Mouse (Mus musculus): ENCODE data around the gene Kcnj11.

The Kcnj11 gene

DNA sequence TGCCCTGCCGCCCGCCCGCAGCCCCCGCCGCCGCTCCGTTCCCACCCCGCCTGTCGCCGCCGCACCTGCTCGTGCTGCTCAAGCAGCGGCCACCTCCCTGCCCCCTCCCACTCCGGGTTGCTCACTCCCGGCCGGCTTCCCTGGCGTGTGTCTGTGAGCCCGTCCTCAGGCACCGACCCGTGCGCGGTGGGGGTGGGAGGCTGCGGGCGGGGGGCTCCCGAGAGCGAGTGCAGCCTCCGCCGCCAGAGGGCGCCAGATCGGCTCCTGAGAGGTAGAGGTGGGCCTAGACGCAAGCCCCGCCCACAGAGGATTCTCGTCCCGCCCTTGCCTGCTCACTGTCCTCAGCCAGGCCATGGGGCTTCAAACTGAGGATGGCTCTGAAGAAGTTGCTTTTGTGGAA is at the start of gene Kcnj11:
TSS of gene Kcnj11 (minus strand) at position 202 of the 400 bp plus-strand sequence.
- peak; percentile 63 for DNase-seq (ENCODE audit: low read depth)

DNA sequence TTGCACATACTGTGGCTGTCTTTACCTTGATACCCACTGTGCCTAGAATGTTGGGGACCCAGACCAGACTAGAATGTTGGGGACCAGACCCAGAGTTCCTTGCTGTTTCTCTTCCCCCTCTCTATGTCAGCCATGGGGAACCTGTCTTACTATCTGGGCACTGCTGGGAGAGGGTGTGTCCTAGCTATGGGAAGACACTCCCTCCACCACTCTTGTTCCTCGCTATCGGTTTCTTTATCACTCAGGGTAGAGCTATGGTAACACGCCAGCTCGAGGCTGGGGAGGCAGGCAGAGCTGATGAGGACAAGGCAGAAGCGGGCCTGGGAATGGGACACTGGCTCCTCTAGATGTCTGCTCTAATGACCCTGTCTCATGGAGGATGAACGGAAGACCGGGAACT is 46.9 kb upstream of the Kcnj11 start:
- DNase-seq (ENCODE audit: low read depth) = no peak

DNA sequence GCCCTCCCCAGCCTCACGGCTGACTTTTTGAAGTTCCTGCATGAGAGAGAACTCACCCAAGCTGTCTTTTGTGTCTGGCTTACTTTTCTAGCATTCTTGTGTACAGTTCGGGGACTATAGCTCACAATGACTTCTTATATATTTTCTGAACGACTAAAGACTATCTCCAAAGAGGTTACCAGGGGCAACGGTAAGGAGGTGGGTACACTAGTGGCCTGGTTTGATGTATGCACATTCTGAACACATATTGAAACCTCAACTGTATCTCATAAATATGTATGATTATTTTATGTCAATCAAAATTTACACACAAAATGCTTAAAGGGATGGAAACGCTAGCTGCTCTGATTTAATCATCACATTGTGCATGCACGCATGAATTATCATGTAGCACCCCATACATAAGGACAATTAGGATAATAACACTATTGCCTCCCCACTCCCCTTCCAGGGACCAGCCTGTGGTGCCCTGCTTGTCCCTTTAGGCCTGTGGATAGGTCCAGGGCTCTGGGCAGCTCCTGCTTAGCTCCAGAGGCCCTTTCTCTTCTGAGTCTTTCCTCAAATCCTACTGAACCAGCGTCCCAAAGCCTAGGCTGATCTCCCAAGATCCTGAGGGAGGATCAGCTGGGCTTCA is 46.2 kb upstream of the Kcnj11 start:
- DNase-seq (ENCODE audit: low read depth) = no peak

DNA sequence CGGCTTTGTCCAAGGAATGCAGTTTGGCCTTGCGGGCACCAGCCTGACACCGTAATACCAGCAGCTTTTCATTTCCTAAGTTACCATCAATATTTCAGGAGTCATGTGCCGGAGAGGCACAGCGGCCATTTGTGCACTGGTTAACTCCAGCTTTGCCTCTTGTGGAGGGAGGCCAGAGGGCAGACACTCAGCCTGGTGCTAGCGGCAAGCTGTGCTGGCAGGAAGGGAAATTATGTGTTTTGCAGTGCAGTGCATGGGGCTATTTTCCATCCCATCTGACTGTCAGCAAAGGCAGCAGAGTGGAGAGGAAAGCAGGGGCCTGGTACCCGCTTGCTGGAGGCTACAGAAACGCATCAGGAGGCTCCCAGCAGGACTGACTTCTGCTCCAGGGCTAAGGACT is 43.5 kb upstream of the Kcnj11 start:
- no peak for DNase-seq (ENCODE audit: low read depth)

DNA sequence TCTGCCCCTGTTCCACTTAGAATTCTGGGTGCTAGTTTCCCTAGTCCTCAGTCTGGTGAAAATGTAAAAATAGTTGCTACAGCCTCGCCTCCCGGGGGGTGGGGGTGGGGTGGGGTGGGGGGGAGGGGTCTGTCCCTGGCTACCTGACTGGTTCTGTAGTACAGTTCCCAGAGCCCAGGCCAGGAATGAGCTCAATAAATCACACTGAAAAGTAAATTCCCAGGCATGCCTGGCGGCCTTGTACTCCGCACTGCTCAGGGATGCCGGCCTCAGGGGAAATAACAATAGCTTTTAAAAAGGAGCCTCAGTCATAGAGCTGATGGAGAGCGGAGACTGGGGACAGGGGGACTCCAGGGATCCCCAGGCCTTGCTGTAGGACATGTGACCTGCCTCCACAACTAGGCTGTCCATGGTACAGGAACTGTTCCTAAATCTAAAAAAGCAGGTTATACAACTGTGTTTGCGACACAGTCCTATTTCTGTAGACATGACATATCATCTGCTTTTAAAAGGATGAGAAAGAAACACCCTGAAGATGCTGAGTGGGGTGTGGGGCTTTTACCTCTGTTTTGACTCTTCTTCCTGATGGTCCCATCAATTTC is 37.9 kb upstream of the Kcnj11 start:
- no peak for DNase-seq (ENCODE audit: low read depth)

DNA sequence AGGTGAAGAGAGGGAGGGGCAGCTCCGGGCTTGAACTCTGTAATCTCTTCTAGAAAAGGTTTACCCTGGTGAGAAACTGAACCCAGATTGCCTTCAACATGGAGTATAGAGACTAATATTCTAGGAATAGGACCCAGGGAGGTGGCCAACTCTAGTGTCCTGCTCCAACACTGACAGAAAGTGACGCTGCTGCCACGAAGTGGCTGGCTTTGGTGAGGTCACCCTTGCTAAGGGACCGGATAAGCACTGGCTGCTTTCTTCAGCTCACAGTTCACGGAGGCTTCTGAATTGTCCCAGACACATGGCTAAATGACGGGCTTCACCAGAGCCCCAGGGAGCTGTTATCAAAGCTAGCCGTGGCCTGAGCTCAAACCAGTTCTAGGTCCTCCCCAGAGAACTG is 33.3 kb upstream of the Kcnj11 start:
- no peak for DNase-seq (ENCODE audit: low read depth)

DNA sequence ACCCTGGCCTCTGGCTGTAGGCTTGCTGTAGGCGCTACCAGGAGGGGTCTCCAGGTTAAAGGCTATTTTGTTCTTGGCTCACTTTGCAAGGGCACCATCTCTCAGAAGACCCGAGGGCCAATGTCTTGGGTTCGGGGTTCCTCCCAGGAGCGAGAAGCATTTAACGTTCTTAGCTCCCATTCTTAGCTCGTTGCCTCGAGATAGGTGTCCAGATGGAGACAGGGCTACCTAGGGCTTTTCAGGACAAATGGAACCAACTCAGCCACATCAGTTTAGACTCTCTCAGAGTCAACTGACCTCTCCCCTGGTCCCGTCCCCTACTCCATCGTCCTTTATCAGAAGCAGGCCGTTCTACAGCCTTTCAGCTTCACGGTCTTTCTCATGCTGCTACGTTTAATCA is 31.7 kb upstream of the Kcnj11 start:
- no peak for DNase-seq (ENCODE audit: low read depth)

DNA sequence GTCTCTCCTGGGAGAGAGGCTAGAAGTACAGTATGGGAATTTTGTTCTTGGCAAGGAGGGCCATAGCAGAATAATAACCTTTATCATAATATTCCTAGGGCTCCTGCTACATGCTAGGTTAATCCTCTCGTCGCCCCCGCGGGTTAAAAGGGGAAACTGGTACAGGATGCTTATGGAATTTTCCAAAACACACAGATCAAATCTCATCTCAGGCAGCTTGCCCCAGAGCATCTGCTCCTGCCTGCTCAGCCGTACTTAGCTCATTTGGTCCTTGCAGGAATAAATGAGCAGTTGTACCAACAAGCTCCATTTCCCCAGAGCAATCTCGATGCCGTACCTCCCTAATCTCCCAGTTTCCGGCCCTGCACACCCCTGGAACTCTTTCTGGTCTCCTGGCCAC is 31.2 kb upstream of the Kcnj11 start:
- no peak for DNase-seq (ENCODE audit: low read depth)

DNA sequence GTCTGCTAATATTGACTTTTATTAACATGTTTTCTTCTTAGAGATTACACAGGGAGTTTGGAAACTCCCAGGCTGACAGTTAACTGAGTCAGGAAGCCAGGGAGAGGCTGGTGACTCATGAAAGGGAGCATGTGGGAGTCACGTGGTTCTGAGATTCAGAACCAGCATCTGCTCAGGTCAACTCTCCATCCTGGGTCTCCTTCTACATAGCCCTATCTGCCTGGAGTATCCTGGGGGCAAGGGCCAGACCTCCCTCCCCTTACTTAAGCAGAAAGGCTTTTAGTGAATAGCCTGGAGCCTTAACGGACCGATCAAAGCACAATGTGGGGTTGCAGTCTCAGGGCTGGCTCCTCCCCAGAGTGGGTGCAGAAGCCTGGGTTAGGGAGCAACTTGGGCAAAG is 30.7 kb upstream of the Kcnj11 start:
- peak; percentile 85 for DNase-seq (ENCODE audit: low read depth)

DNA sequence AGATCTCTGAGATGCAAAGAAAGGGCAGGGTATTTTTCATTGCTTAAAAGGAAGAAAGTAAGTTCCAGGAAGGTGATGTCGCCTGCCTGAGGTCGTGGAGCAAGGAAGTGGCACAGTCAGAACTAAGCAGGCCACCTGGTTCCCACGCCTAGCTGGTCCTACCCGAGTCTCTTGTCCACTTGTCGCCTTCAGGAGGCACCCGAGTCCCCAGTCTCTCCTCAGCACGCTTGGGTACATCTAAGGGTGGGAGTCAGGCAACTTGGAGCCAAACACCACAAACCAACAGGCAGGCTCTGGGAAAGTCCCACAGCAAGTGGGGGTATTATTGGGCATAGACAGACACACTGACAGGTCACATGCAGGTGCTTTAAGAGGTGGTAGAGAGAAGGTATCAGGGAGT is 30.2 kb upstream of the Kcnj11 start:
- DNase-seq (ENCODE audit: low read depth) = no peak

DNA sequence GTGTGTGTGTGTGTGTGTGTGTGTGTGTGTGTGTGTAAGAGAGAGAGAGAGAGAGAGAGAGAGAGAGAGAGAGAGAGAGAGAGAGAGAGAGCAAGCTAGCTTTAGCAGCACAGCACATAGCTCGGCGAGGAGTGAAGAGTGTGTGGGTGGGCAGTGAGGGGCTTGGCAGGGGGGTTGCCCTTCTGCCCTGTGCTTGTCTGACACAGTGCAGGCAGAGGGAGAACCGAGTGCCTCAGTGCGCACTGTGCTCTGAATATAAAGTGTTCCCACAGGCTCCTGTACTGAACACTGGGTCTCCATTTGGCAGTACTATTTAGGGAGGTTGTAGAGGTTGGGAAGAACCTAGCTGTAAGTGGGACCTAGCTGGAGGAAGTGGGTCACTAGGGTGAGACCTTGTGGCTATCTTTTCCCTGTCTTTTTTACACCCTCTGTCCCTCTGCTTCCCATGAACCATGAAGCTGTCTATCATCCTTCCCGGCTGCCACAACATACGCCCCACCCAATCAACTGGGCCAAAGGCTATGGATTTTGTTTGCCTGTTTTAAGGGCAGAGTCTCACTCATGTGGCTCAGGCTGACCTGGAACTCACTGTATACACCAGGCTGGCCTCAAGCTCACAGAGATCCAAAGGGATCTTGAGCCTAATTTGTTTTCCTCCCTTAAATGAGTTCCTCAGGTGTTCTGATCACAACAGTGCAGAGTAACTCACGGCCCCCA is 29.1 kb upstream of the Kcnj11 start:
- DNase-seq (ENCODE audit: low read depth) = no peak

DNA sequence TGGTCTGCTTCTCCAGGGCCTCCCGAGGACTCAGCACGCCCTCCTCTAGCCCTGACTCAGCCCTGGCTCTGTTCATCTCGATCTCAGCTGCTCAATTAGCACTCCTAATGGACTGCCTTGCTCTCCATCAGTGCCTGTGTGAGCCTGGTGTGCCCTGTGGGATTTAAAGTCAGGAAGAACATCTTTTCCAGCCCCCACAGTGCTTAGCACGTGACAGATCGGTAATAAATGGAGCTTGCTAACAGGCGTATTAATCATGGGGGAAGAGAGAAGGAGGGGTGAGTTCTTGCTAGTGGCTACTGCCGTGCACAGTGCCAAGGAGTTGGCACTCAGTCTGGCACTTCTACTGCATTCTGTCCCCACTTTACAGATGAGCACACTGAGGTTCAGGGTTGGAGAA is 27.6 kb upstream of the Kcnj11 start:
- peak; percentile 52 for DNase-seq (ENCODE audit: low read depth)

DNA sequence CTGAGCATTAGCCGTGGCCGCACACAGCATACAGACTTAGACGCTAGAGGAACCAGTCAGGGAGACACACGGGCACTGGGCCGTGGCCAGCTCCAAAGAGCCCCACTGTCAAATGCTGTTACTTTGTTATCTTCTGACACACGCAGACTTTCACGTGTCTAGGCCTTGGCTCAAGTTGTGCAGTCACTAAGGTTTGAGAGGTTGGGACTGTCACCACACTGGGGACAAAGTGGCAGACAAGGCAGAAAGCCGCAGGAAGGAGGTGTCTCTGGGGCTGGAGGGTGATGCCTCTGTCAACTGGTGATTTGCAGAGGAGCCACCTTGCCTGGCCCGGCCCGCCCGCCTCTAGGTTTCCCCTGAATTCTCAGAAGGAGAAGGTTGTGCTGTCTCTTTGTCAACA is 24.8 kb upstream of the Kcnj11 start:
- DNase-seq (ENCODE audit: low read depth) = no peak

DNA sequence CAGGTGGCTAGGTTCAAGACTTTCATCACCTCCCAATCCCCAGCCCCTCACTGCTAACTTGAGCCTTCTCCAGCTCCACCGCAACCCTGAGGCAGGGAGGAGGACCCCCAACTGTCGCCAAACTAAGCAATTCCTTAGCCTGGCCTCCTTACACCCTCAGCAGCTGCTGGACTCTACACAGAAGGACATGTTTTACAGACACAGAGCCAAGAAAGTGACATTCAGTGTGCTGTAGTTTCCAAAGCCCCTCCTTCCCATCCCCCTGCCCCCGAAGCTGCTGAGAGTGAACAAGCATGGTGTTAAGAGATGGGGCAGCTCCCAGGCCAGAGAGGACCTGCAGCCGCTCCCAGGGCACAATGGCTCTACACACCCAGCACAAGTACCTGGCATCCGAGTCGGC is 23.9 kb upstream of the Kcnj11 start:
- DNase-seq (ENCODE audit: low read depth) = no peak

DNA sequence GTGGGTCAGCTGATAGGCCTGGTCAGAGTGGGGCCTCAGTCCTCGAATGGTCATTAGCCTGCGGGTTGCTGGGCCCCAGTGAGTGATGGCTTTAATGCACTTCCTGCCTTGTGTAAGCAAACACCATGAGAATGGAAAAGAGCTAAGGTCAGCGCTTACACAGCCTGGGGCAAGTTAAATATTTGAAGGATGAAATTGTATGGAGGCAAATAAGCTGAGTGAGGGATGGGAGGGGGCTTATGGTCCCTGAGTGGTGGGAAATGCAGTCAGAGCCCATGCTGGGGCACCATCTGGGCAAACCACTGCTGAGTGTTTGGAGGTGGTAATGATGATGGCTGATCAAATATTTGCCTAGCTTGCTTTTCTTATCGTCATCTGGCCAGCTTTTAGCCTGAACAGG is 22.4 kb upstream of the Kcnj11 start:
- DNase-seq (ENCODE audit: low read depth) = no peak

DNA sequence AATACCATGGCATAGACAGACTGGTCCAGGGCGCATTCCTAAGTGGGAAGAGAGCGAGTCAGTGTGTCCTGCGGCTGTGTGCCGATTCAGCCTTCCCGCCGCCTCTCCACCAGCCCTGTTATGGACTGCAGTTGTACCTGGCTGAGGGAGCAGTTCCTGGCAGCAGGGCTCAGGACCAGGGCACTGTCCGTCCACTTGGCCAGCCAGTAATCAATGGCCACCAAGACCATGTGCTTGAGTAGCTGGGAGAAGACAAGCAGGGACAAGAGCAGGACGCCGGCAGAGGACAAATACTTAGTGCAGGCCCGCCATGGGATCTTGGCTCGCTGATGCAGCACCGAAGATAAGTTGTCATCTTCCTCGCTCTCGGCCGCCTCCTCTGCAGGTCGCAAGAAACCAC is 16.5 kb upstream of the Kcnj11 start:
- no peak for DNase-seq (ENCODE audit: low read depth)

DNA sequence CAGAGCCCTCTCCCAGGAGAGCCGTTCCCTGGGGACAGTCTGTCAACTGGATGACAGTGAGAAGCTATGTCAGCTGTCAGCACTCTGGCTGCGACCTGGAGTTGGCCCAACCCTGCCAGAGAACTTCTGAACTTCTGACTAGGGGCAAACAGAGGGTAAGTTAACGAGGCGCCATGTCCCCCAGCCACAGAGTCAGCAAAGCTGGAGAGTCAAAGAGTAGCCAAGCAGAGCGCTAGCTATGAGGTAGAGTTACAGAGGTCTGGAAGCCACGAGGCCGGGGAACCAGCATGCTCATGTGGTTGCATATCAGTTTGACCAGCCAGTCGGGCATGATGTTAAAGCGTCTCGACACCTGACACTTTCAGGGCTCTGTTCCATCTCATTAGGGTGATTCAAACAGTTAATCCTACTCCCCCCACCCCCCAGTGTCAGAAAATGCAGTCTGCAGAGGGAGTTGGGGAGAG is 15.6 kb upstream of the Kcnj11 start:
- DNase-seq (ENCODE audit: low read depth) = no peak

DNA sequence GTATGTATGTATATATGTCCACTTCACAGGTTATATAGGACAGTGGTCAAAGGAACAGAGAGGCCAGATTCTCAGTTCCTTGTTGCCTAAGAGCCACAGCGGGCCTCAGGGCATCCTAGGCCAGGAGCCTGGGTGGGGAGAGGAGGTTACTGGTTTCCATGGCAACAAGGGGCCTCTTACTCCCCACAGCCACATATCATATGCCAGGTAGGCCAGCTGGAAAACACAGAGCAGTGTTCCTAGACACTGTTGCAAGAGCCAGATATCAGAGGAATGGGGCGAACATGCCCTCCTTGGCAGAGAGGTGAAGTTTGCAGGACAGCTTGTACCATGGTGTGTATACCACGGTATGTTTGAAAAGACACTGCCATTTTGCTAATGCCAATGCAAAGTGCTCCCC is 12.9 kb upstream of the Kcnj11 start:
- no peak for DNase-seq (ENCODE audit: low read depth)

DNA sequence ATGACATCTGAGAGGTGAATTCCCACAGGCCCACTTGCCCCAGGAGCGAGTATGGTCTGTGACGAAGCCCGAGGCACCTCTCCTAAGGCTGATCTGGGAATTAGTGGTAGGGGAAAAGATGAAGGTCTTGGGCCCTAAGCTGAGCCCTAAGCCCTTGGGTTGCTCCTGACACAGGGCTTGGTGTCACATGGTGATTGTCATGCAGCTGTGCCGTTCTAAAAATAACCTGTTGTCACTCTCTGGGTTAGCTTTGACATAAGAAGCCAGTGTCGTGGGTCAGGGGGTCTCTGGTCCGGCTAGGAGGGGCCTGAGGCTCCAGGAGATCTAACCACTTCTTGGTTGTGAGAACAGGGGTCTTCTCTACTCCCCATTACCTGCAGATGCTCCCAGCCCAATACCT is 11.4 kb upstream of the Kcnj11 start:
- DNase-seq (ENCODE audit: low read depth) = no peak

DNA sequence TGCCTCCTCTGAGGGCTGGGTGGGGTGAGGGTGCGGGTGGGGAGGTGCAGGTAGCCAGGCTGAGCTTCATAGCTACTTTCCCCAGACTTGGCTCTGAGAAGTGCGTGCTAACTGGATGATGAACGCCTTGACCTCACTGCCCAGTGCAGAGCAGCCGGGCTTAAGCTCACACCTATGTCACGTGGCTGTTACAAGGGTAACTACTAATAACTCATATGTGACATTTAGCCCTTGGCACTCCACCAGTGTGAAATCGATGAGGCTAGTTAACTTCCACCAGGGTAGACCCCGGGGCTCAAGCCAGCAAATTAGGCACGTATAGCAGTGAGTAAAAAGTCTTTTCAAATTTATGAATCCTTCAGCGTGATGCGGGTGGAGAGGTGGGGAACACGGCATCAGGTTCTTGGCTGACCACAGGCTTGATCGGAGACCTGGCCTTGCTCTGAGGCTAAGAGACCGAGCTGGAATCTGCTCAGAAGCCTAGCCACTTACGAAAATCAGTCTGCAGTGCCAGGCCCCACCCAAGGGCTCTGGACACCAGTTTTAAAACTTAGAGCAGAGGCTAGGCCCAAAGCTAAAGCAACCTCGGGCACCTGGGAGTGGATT is 10.8 kb upstream of the Kcnj11 start:
- DNase-seq (ENCODE audit: low read depth) = no peak

DNA sequence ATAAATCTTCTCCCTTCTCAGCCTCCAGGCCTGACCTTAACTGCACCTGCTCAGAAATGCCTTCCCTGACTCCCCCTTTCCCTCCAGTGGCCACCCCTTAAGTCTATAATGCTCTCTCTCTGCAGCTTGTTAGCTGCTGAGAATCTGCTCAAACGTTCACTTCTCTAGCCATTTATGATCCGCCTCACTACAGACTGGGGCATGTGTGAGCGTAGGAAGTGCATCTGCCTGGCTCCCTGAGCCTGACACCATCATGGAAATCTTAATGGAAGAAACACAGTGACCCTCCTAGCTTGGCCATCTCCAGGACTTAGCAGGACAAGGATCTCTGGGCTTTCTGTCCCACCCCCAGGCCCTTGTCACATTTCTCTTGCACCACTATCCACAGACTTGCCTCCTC is 9.5 kb upstream of the Kcnj11 start:
- no peak for DNase-seq (ENCODE audit: low read depth)

DNA sequence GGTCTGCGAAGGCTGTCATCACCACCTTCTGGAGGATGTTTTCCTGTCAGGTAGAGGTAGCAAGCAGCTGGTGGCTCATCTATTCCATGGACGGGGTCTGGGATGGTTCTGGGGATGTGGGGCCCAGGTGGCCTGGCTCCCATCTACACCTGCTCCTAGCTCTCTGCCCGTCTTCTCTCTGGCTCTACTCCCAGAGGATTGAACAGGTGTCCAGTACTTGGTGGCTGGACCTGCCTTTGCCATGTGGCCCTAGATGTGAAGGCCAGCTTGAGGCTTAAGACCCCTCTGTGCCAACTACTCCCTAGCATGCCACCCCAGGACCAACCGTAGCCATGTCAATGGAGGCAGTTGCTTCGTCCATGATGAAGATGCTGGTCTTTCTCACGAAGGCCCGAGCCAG is 4.9 kb upstream of the Kcnj11 start:
- no peak for DNase-seq (ENCODE audit: low read depth)

DNA sequence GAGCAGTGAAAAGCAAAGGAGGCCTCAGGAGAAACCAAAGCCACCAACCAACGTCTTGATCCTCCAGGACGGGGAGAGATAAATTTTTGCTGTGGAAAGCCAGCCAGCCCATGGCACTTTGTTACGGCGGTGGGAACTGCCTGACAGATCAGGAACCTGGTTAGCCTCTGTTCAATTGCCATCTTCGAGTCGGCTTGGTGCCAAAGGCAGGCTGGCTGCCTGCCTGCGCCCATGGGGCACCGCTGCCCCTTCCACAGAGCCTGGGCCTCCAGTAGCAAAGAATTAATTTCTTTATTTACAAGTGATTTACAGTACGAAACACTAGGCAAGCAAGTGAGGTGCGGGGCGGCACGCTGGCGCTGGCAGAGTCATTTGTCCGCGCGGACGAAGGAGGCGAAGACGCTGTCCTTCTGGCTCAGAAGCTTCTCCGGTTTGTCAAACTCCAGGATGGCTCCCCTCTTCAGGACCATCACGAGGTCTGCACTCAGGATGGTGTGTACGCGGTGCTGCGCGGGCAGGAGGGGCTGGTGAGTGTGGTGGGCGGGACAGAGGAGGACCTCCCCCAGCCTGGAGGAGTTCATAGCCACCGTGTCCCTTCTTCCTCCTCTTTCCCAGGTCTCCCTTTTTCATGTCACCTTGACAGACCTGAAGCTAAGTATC is 3.8 kb upstream of the Kcnj11 start:
- no peak for DNase-seq (ENCODE audit: low read depth)
